Mouse (Mus musculus) midbrain, postnatal 0 days (tissue): ENCODE measurements at regions not wholly inside any gene's neighbourhood (a gene's known extent, or its start where the extent isn't known, plus 50 kb on each side); places are given as distances from the start of the nearest gene placed in this dataset.
A peak's percentile ranks its signal among the peaks of the same experiment; 100 is the strongest.

Experiments
- ATAC-seq: fragments of 200-750 bp; cut with Nextera tagmentation; 2 replicates; pipeline ENCODE4 v1.8.0; 2017; ENCODE audit warnings: moderate number of reproducible peaks, mild to moderate bottlenecking, moderate TSS enrichment, moderate library complexity; ENCODE audit not compliant: low FRiP score
- DNase-seq: peaks from one replicate; pipeline ENCODE4 v3.0.0-alpha.2; 2015; ENCODE audit warnings: low spot score
- H3K27ac ChIP-seq: fragments of 300-500 bp; sonication (generic); 2 replicates; pipeline ENCODE4 v1.5.1; 2014; ENCODE audit warnings: low read depth, mild to moderate bottlenecking, low read length, mixed read lengths
- H3K27me3 ChIP-seq: fragments of 300-500 bp; sonication (generic); 2 replicates; pipeline ENCODE4 v1.6.1; 2014; ENCODE audit warnings: low read length, control low read depth, mixed read lengths; ENCODE audit not compliant: insufficient read depth
- H3K36me3 ChIP-seq: fragments of 300-500 bp; sonication (generic); 2 replicates; pipeline ENCODE4 v1.6.1; 2014; ENCODE audit warnings: low read length, control low read depth, mixed read lengths; ENCODE audit not compliant: insufficient read depth
- H3K4me1 ChIP-seq: fragments of 300-500 bp; sonication (generic); 2 replicates; pipeline ENCODE4 v1.6.1; 2014; ENCODE audit warnings: mild to moderate bottlenecking, control low read depth, antibody characterized with exemption, low read length, mixed read lengths; ENCODE audit not compliant: insufficient read depth
- H3K4me2 ChIP-seq: fragments of 300-500 bp; sonication (generic); 2 replicates; pipeline ENCODE4 v1.6.1; 2014; ENCODE audit warnings: low read depth, mild to moderate bottlenecking, low read length, mixed read lengths; ENCODE audit not compliant: poor library complexity, severe bottlenecking
- H3K4me3 ChIP-seq: fragments of 300-500 bp; sonication (generic); 2 replicates; pipeline ENCODE4 v1.5.1; 2014; ENCODE audit warnings: low read depth, mild to moderate bottlenecking, low read length, moderate library complexity
- H3K9ac ChIP-seq: fragments of 300-500 bp; sonication (generic); replicated peaks from 2 replicates; pipeline ENCODE4 v1.6.1; 2014; ENCODE audit warnings: mild to moderate bottlenecking, low read length, moderate library complexity, mixed read lengths; ENCODE audit not compliant: poor library complexity, severe bottlenecking
- H3K9me3 ChIP-seq: fragments of 300-500 bp; sonication (generic); 2 replicates; pipeline ENCODE4 v1.6.1; 2016; ENCODE audit warnings: low read length, control low read depth
- CTCF ChIP-seq: IDR thresholded peaks from 2 replicates; pipeline ENCODE4 v1.5.1; 2016; ENCODE audit warnings: antibody characterized with exemption, mild to moderate bottlenecking
- WGBS: fragments of 180-500 bp; shearing (Covaris S2); extraction: QIAGEN DNeasy Blood & Tissue Kit; methylation state at CpG from one replicate; pipeline ENCODE4 v1.1.7; 2014; 5-methylcytosine and 5-hydroxymethylcytosine counted together

- no peaks in the 10 kb centered on the region for H3K9me3 ChIP-seq
- H3K27me3 ChIP-seq, result no peaks in the 10 kb centered on the region
- H3K4me2 ChIP-seq, result no peak overlapping the region
- TF ChIP-seq CTCF, result peak; percentile 86
- no peak overlapping the region for H3K9ac ChIP-seq
- no peak for ATAC-seq
- 73% methylated on average over 5 of the region's 5 CpGs for WGBS
- H3K4me1 ChIP-seq, result no peaks in the 10 kb centered on the region
- no peak overlapping the region for H3K4me3 ChIP-seq
- H3K36me3 ChIP-seq, result no peaks in the 10 kb centered on the region
- peak; percentile 65 for DNase-seq
- no peak overlapping the region for H3K27ac ChIP-seq
These were observed 92.7 kb upstream of the Rap2b start for GRCm38 (mm10) chr3:61268453-61269335.

GRCm38 (mm10) chr3:61285924-61286520, 75.4 kb upstream of the Rap2b start:
- Histone ChIP-seq H3K9ac (no peak overlapping the region), H3K4me2 (no peak overlapping the region), H3K4me3 (no peak overlapping the region), H3K27ac (no peak overlapping the region), H3K27me3 (no peaks in the 10 kb centered on the region), H3K9me3 (no peaks in the 10 kb centered on the region), H3K36me3 (no peaks in the 10 kb centered on the region), H3K4me1 (no peaks in the 10 kb centered on the region)
- TF ChIP-seq CTCF, result no peak
- DNase-seq (peak; percentile 9), ATAC-seq (no peak)
- 59% methylated on average over 10 of the region's 10 CpGs for WGBS

- TF ChIP-seq CTCF, result no peak
- 71% methylated on average over 1 of the region's 1 CpGs for WGBS
These were observed 73.2 kb upstream of the Rap2b start for GRCm38 (mm10) chr3:61288195-61288594.

GRCm38 (mm10) chr3:61294855-61295254, 66.6 kb upstream of the Rap2b start:
- WGBS, result 89% methylated on average over 6 of the region's 6 CpGs
- Histone ChIP-seq H3K36me3 (no peaks in the 10 kb centered on the region), H3K4me1 (no peaks in the 10 kb centered on the region), H3K9me3 (no peaks in the 10 kb centered on the region), H3K27ac (no peak overlapping the region), H3K9ac (no peak overlapping the region), H3K4me3 (no peak overlapping the region), H3K4me2 (no peak overlapping the region), H3K27me3 (no peaks in the 10 kb centered on the region)
- ATAC-seq (no peak), DNase-seq (no peak)
- no peak for TF ChIP-seq CTCF

More at GRCm38 (mm10) chr3:61288195-61288594, 73.2 kb upstream of the Rap2b start:
- Histone ChIP-seq H3K36me3 (no peaks in the 10 kb centered on the region), H3K27ac (no peak overlapping the region), H3K4me1 (no peaks in the 10 kb centered on the region), H3K27me3 (no peaks in the 10 kb centered on the region), H3K9me3 (no peaks in the 10 kb centered on the region), H3K9ac (no peak overlapping the region), H3K4me3 (no peak overlapping the region), H3K4me2 (no peak overlapping the region)
- DNase-seq (no peak), ATAC-seq (no peak)

GRCm38 (mm10) chr3:61297290-61297689, 64.1 kb upstream of the Rap2b start:
- no peak overlapping the region for H3K4me3 ChIP-seq
- H3K4me1 ChIP-seq, result no peaks in the 10 kb centered on the region
- H3K36me3 ChIP-seq, result no peaks in the 10 kb centered on the region
- H3K27ac ChIP-seq, result no peak overlapping the region
- ATAC-seq (no peak), DNase-seq (no peak)
- H3K27me3 ChIP-seq, result no peaks in the 10 kb centered on the region
- no peak overlapping the region for H3K4me2 ChIP-seq
- WGBS, result 51% methylated on average over 3 of the region's 3 CpGs
- H3K9me3 ChIP-seq, result no peaks in the 10 kb centered on the region
- H3K9ac ChIP-seq, result no peak overlapping the region
- no peak for TF ChIP-seq CTCF

GRCm38 (mm10) chr3:61302214-61302613, 59.2 kb upstream of the Rap2b start:
- no peak overlapping the region for H3K4me3 ChIP-seq
- H3K27ac ChIP-seq, result no peak overlapping the region
- H3K9ac ChIP-seq, result no peak overlapping the region
- ATAC-seq (no peak), DNase-seq (no peak)
- no peak overlapping the region for H3K4me2 ChIP-seq
- H3K27me3 ChIP-seq, result no peaks in the 10 kb centered on the region
- 91% methylated on average over 3 of the region's 3 CpGs for WGBS
- no peaks in the 10 kb centered on the region for H3K36me3 ChIP-seq
- no peaks in the 10 kb centered on the region for H3K9me3 ChIP-seq
- no peaks in the 10 kb centered on the region for H3K4me1 ChIP-seq
- no peak for TF ChIP-seq CTCF
